Mouse (Mus musculus) myocyte (in vitro differentiated cells): ENCODE measurements at regions not wholly inside any gene's neighbourhood (a gene's known extent, or its start where the extent isn't known, plus 50 kb on each side); places are given as distances from the start of the nearest gene placed in this dataset.

Experiments used
- H3K27me3 ChIP-seq: one replicate; pipeline ENCODE4 v1.6.1; 2011; ENCODE audit not compliant: control insufficient read depth, insufficient read depth, insufficient read length
- H3K36me3 ChIP-seq: one replicate; pipeline ENCODE4 v1.6.1; 2011; ENCODE audit not compliant: control insufficient read depth, insufficient read depth
- H3K4me2 ChIP-seq: one replicate; pipeline ENCODE4 v1.6.1; 2011; ENCODE audit warnings: low read depth, control low read depth
- H3K4me3 ChIP-seq: one replicate; pipeline ENCODE4 v1.5.1; 2011; ENCODE audit warnings: mild to moderate bottlenecking, control low read depth, moderate library complexity
- H3K79me2 ChIP-seq: one replicate; pipeline ENCODE4 v1.6.1; 2011; ENCODE audit not compliant: control insufficient read depth, insufficient read depth
- H3ac ChIP-seq: one replicate; pipeline ENCODE4 v1.6.1; 2011; ENCODE audit not compliant: control insufficient read depth, insufficient read length
- CEBPB ChIP-seq: IDR thresholded peaks from 2 replicates; pipeline ENCODE4 v1.6.1; 2011; ENCODE audit warnings: mild to moderate bottlenecking, moderate library complexity; ENCODE audit not compliant: poor library complexity, insufficient read depth, severe bottlenecking
- E2F4 ChIP-seq: IDR thresholded peaks from one replicate; pipeline ENCODE4 v1.6.1; 2011; ENCODE audit warnings: mild to moderate bottlenecking, control low read depth, moderate library complexity; ENCODE audit not compliant: insufficient read depth
- MAX ChIP-seq: IDR thresholded peaks from one replicate; pipeline ENCODE4 v1.6.1; 2011; ENCODE audit warnings: low read depth, mild to moderate bottlenecking, control low read depth
- MYOD1 ChIP-seq, 3 experiments: IDR thresholded peaks; one replicate each; pipeline ENCODE4 v1.6.1; 2011; ENCODE audit warnings: control low read depth in 2 of 3, low read depth in 2 of 3, mild to moderate bottlenecking in 2 of 3, moderate library complexity in 1 of 3; ENCODE audit not compliant: insufficient read length in 2 of 3, control insufficient read depth in 1 of 3
- MYOG ChIP-seq, 3 experiments: IDR thresholded peaks; one replicate each; pipeline ENCODE4 v1.6.1; 2011; ENCODE audit warnings: control low read depth in 2 of 3, low read depth in 2 of 3, mild to moderate bottlenecking in 2 of 3; ENCODE audit not compliant: insufficient read length in 2 of 3, control insufficient read depth in 1 of 3, insufficient read depth in 1 of 3
- POLR2A ChIP-seq: IDR thresholded peaks from one replicate; pipeline ENCODE4 v1.6.1; 2011; ENCODE audit warnings: low read depth, mild to moderate bottlenecking, control low read depth, moderate library complexity; ENCODE audit not compliant: insufficient read length
- POLR2AphosphoS2 ChIP-seq: IDR thresholded peaks from one replicate; pipeline ENCODE4 v1.6.1; 2011; ENCODE audit warnings: low read depth, control low read depth; ENCODE audit not compliant: insufficient read length
- REST ChIP-seq: IDR thresholded peaks from one replicate; pipeline ENCODE4 v1.6.1; 2011; ENCODE audit warnings: mild to moderate bottlenecking, control low read depth, moderate library complexity; ENCODE audit not compliant: insufficient read depth, insufficient read length
- SRF ChIP-seq: IDR thresholded peaks from one replicate; pipeline ENCODE4 v1.6.1; 2011; ENCODE audit warnings: low read depth; ENCODE audit not compliant: control insufficient read depth, insufficient read length
- TCF12 ChIP-seq: IDR thresholded peaks from one replicate; pipeline ENCODE4 v1.6.1; 2011; ENCODE audit warnings: mild to moderate bottlenecking, control low read depth; ENCODE audit not compliant: poor library complexity, insufficient read depth, severe bottlenecking
- TCF3 ChIP-seq: IDR thresholded peaks from one replicate; pipeline ENCODE4 v1.6.1; 2011; ENCODE audit warnings: low read depth, control low read depth; ENCODE audit not compliant: insufficient read length
- USF1 ChIP-seq: IDR thresholded peaks from one replicate; pipeline ENCODE4 v1.6.1; 2011; ENCODE audit warnings: low read depth, mild to moderate bottlenecking, control low read depth, moderate library complexity

DNA sequence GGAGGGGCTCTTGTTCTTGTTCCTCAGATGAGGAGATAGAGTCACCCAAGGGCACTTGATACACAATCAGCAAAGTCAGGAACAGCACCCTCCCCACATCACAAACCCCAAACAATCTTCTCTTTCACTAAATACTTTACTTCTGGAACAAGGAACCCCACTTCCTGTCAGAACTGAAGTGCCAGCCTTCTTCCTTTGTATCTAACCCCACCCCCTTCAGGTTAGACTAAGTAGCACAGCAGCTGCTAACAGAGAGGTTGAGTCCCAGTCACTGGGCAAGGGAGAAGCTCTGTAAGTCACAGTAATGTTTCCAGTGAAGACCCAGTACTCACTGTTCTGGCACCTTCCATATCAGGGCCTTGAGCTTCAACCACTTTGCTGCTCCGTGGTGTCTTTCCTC lies 131.9 kb downstream of the Cct6b start:
- Histone ChIP-seq H3K79me2 (no peaks in the 10 kb centered on the region), H3K4me3 (no peak overlapping the region), H3ac (no peak overlapping the region), H3K36me3 (no peaks in the 10 kb centered on the region), H3K4me2 (no peak overlapping the region), H3K27me3 (no peaks in the 10 kb centered on the region)
- no peak for TF ChIP-seq MAX
- TF ChIP-seq MYOG (IDR thresholded peaks at IDR 0.05; ENCODE audit: control insufficient read depth in 1 of 3, insufficient read depth in 1 of 3, insufficient read length in 2 of 3, low read depth in 2 of 3), result no peak
- TF ChIP-seq CEBPB, result no peak
- no peak for TF ChIP-seq SRF
- no peak for TF ChIP-seq REST
- no peak for TF ChIP-seq TCF12
- no peak for TF ChIP-seq POLR2AphosphoS2
- TF ChIP-seq TCF3, result no peak
- no peak for TF ChIP-seq USF1
- TF ChIP-seq MYOD1 (IDR thresholded peaks at IDR 0.05; ENCODE audit: control insufficient read depth in 1 of 3, insufficient read length in 2 of 3, low read depth in 2 of 3), result no peak
- no peak for TF ChIP-seq E2F4
- TF ChIP-seq POLR2A, result no peak

DNA sequence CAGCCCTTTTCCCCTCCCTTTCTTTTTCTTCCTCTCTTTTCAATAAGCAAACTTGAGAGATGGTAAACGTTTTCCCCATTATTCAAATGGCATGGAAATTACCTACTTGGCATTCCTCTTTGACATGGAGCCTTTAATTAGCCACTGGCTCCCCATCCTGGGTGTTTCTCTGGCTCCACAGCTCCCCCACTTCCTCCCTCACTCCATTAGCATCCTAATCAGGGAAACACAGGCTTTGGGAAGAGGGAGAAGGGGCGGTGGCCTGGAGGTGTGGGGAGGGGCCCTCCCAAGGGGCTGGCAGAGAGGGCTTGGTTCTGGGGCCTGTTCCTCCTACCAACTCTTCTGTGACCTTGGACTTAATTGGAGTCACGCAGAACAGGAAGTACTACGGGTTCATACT lies 132.7 kb downstream of the Cct6b start:
- Histone ChIP-seq H3K36me3 (no peaks in the 10 kb centered on the region), H3ac (no peak overlapping the region), H3K4me2 (no peak overlapping the region), H3K27me3 (no peaks in the 10 kb centered on the region), H3K79me2 (no peaks in the 10 kb centered on the region), H3K4me3 (no peak overlapping the region)
- TF ChIP-seq REST (no peak), MAX (no peak), E2F4 (no peak), TCF3 (no peak), SRF (no peak), POLR2A (no peak)

DNA sequence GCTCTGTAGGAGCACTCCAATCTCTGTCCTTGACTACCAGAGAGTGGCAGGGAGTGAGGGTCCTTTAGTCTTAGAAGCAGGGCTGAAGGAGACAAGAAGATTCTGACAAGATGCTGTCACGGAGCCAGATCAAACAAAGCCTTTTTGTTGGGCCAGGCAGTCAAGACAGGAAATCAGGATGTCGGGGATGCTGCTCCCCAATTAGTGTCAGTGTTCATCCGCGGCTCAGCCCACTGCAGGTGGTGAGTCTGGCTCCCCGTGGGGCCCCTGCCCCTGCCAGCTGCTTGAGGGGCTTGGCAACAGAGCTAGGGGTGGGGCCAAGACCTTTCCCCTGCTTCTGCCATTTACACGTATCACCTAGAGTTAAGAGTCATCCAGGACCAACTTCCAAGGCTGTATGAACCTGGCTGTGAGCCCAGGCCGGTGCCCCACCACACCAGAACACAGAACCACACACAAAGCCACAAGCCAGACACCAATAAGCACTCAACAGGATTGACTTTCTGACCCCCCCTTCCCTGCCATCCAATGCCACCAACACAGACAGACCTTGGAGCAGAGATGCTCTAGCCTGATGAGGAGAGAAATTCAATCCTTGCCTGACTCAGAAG lies 137.5 kb downstream of the Cct6b start:
- no peaks in the 10 kb centered on the region for H3K36me3 ChIP-seq
- no peak overlapping the region for H3K4me3 ChIP-seq
- H3ac ChIP-seq, result no peak overlapping the region
- no peaks in the 10 kb centered on the region for H3K79me2 ChIP-seq
- no peak for TF ChIP-seq USF1
- H3K27me3 ChIP-seq, result no peaks in the 10 kb centered on the region
- H3K4me2 ChIP-seq, result no peak overlapping the region

DNA sequence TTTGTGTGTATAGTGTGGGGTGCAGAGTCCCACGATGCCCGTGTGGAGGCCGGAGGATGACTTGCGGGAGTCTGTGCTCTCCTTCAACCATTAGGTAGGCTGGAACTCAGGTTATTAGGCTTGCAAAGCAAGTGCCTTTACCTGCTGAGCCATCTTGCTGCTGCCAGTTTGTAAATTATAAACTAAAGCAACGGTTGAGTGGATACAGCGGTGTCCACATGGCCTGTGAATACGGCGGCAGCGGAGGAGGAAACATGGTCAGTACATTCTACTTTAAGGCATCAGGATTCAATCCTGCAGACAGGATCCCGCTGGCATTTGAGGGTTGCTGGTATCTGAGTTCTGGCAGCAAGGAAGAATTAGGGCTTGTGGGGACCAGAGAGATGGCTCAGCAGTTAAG lies 143.1 kb downstream of the Cct6b start:
- H3K4me3 ChIP-seq, result no peak overlapping the region
- H3ac ChIP-seq, result no peak overlapping the region
- H3K36me3 ChIP-seq, result no peaks in the 10 kb centered on the region

GRCm38 (mm10) chr11:82619418-82619817 lies 144.7 kb downstream of the Cct6b start:
- no peaks in the 10 kb centered on the region for H3K36me3 ChIP-seq
- TF ChIP-seq CEBPB (no peak), SRF (no peak), POLR2AphosphoS2 (no peak), MAX (no peak)
- no peak overlapping the region for H3K4me2 ChIP-seq
- no peaks in the 10 kb centered on the region for H3K27me3 ChIP-seq
- no peak overlapping the region for H3ac ChIP-seq
- no peak overlapping the region for H3K4me3 ChIP-seq
- H3K79me2 ChIP-seq, result no peaks in the 10 kb centered on the region

More for the DNA sequence above, 143.1 kb downstream of the Cct6b start:
- Histone ChIP-seq H3K27me3 (no peaks in the 10 kb centered on the region), H3K79me2 (no peaks in the 10 kb centered on the region), H3K4me2 (no peak overlapping the region)
- TF ChIP-seq POLR2AphosphoS2, result no peak
- no peak for TF ChIP-seq TCF12
- no peak for TF ChIP-seq MYOD1 (IDR thresholded peaks at IDR 0.05; ENCODE audit: control insufficient read depth in 1 of 3, insufficient read length in 2 of 3, low read depth in 2 of 3)
- no peak for TF ChIP-seq TCF3
- TF ChIP-seq CEBPB, result no peak
- TF ChIP-seq REST, result no peak
- TF ChIP-seq MYOG (IDR thresholded peaks at IDR 0.05; ENCODE audit: control insufficient read depth in 1 of 3, insufficient read depth in 1 of 3, insufficient read length in 2 of 3, low read depth in 2 of 3), result no peak
- no peak for TF ChIP-seq MAX
- no peak for TF ChIP-seq E2F4

- Histone ChIP-seq H3K27me3 (no peaks in the 10 kb centered on the region), H3K79me2 (no peaks in the 10 kb centered on the region), H3K36me3 (no peaks in the 10 kb centered on the region), H3ac (no peak overlapping the region), H3K4me3 (no peak overlapping the region), H3K4me2 (no peak overlapping the region)
- TF ChIP-seq TCF3 (no peak), SRF (no peak), POLR2A (no peak), CEBPB (no peak), E2F4 (no peak), POLR2AphosphoS2 (no peak), MYOD1 (IDR thresholded peaks at IDR 0.05; ENCODE audit: control insufficient read depth in 1 of 3, insufficient read length in 2 of 3, low read depth in 2 of 3) (no peak), TCF12 (no peak), USF1 (no peak), MAX (no peak), MYOG (IDR thresholded peaks at IDR 0.05; ENCODE audit: control insufficient read depth in 1 of 3, insufficient read depth in 1 of 3, insufficient read length in 2 of 3, low read depth in 2 of 3) (no peak), REST (no peak)
Measured at GRCm38 (mm10) chr11:82618457-82618856, 145.7 kb downstream of the Cct6b start.
